Mouse (Mus musculus) cerebral cortex, adult 2 months (tissue): ENCODE data around the gene Pfdn2.

Source experiments
- WGBS: fragments of 180-500 bp; shearing (Covaris S2); methylation state at CpG from one replicate; pipeline ENCODE4 v1.1.7; 2018; 5-methylcytosine and 5-hydroxymethylcytosine counted together

The Pfdn2 gene

DNA sequence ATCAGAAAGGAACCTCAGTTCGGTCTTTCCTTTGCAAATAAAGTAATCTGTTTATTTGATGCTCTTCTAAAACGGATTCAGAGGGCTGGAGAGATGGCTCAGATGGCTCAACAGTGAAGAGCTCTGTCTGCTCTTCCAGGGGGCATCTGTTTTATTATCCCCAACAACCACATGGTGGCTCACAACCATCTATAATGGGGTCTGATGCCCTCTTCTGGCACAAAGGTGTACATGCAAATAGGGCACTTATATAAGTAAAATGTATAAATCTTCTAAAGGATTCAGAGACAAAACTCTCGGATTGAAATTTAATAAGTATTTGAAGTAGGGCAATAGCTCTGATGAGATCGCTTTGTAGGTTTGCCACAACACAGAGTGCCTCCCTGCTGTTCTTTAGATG is 13.0 kb downstream of the Pfdn2 start:
- 54% methylated on average over 4 of the region's 4 CpGs for WGBS

DNA sequence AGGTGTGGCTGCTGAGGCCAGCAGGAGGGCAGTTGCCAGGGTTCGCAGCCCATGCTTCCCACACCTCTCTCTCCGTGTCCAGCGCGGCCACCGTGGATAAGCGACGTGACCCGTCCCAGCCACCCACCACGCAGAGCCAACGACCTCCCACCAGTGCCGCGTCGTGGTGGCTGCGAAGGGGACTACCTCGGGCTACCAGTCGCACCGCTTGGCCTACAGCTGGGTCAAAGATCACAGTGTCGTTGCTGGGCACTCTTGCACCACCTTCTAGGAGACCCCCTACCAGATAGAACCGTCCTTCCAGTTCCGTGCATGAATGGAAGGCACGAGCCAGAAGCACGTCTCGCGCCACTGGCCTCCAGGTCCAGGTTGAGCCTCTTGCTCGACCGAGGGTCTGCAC is 14.8 kb downstream of the Pfdn2 start:
- 10% methylated on average over 26 of the region's 26 CpGs for WGBS

DNA sequence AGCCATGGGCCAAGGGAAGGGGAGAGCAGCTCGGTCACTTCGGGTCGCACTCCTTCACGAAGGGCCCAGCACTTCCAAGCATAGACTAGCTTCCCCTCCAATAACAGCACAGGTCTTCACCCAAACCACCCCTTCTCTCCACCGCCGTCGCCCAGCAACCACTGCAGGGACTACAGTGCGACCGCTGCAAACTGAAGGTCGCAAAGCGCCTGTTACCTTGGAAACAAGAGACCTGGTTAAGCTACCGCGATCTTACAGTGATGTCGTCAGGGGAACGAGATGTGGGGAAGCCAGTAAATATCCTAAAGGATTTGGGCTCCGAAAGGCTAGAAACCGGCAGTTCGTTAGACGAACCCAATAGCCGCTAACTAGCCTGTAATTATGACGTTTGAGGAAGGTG is 15.2 kb downstream of the Pfdn2 start, which contains the start of gene Klhdc9:
TSS of gene Klhdc9 (minus strand) at position 143 of the 400 bp plus-strand sequence.
- WGBS: 4% methylated on average over 21 of the region's 21 CpGs

DNA sequence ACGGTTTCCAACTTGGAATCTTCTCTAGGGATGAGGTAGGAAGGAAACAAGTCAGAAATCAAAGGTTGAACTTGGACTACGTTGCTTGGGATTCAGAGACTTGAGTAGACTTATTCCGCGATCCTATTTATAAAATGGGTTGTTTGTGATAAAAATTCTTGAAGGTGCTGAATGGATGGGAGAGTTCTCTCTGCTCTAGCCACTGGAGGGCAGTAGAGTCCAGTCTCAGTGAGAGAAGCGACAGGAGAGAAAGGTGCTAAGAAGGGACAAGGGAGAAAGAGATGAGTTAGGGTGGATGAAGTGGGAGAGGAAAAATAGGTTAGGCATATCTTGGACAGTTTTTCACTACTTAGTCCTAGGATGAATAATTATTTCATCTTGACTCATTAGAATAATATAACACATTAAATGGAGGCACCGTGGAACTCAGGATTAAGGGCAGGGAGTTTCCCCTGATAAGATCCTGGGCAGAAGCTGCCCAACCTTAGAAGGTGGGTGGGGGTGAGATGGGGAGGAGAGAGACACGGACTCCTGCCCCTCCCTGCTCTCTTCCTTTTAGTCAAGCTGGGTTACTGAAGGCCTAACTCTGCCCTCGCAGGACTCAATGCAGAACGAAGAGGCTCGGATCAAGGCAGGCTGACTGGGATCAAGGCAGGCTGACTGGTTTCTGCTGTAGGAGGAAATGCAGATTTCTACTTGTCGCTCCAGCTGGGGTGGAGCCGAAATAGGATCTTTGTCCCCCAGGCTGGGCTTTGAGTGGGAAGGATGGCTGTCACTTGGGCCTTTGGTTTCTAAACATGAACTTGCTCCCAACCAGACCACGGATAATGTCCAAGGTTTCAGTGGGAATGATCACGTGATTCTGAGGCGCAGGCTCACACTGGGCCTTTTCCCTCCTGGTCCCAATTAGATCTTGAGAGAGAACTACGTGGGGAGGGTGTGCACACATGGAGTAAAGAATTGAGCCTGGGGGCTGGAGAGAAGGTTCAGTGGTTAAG is 15.9 kb downstream of the Pfdn2 start:
- WGBS: 24% methylated on average over 16 of the region's 16 CpGs

DNA sequence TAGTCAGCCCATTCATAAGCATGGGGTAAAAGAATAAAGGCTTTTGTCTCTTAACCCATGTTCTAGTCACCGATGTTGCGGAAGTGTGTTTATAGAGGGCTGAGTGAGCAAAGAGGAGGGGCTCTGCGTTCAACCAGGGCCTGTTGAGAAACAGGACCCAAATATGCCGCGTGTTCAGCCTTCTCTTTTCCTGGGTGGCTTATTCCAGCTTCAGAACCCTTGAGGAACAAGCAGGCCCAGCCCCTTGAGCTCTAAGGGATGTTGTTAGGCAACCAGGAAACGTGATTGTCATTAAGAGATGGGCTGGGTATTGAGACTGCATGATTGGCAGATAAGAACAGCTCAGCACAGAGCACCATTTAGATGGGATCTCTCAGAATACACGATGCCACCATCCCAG is 20.5 kb downstream of the Pfdn2 start:
- WGBS: 64% methylated on average over 7 of the region's 7 CpGs

DNA sequence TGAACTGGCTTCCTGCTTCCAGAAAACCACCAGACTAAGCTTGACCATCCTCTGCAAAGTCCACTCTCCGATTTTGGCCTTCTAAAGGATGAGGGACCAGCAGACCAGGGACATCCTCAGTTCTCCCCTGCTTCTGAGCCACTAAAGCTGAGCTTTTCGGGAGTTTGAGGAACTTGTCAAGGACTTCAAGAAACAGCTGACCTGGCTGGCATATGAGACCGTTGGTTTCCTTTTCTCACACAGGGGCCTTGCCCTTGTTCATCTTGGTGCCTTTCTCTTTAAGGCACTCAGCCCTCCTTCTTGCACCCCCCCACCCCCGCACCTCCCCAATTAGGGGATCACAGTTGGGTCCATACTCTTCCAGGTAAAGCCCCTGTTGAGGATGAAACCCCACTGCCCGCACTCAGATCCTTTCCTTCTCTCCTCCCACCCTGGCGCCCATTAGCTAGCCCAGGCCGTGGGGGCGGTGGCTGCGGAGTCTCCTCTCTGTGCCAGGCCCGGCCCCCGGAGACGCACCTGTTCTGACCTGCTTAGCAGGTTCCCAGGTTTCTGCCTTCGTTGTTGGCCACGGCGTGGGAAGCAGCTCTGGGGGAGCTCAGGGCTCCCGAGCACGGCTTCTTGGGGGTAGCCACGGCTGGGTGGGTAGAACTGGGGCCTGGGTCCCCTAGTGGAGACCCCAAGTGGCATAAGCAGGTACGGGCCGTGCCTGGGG is 24.5 kb downstream of the Pfdn2 start, which contains the start of gene Nectin4:
TSS of gene Nectin4 (plus strand) at position 255 of the 712 bp plus-strand sequence.
- 45% methylated on average over 20 of the region's 20 CpGs for WGBS

DNA sequence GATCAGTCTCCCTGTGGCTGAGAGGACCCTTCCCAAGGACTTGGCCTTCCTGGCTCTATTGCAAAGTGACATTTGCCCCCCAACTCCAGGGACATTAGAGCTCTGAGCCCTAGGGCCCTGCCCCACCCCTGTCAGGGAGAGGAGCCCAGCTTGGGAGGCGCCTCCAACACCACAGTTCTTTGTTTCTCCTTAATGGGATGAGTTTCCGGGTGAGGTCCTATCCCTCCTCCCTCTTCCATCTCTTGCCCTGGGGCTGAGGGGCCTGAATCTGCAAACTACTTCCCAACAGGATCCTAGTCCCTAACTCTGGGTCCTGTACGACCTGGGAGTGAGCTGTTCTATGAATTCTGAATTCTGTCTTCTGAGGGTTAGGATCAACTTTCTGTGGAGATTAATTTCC is 27.4 kb downstream of the Pfdn2 start:
- WGBS: 82% methylated on average over 3 of the region's 3 CpGs

DNA sequence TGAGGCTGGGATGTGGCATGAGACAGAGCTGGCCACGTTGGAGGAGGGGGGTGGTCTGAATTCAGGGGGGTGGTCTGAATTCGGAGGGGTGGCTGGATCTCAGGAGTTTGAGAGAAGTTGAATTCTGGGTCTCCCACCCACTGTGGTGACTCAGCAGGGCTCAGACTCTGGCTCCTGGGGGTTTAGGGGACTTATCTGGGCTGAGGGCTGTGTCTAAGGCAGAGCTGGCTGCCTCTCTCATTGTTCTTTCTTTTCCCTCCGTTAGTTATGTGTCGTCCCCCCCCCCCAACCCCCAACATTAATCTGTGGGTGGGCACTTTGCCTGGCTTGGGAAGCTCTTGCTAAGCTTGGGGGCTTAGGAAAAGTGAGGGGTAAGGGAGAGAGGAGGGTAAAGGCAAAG is 28.5 kb downstream of the Pfdn2 start:
- 10% methylated on average over 4 of the region's 4 CpGs for WGBS

DNA sequence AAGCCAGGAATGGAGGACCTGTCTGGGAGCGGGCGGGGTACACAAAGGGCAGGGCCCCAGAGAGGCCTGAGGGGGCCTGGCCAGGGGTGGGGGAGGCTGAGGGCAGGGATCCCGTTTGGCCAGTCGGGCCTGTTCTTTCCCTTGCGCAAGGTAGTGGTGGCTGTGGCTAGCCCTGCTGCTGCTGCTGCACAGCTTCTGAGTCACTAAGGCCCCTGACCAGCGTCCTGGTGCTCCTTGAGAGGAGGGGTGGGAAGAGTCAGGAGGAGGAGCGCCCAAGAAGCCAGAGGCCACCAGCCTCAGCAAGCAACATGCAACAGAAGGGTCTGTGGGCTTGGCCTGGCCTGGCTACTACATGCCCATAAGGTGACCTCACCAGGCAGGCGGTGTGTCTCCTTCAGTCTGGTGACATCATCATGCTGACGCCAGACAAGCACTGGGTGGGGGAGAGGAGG is 30.2 kb downstream of the Pfdn2 start:
- 59% methylated on average over 9 of the region's 9 CpGs for WGBS

DNA sequence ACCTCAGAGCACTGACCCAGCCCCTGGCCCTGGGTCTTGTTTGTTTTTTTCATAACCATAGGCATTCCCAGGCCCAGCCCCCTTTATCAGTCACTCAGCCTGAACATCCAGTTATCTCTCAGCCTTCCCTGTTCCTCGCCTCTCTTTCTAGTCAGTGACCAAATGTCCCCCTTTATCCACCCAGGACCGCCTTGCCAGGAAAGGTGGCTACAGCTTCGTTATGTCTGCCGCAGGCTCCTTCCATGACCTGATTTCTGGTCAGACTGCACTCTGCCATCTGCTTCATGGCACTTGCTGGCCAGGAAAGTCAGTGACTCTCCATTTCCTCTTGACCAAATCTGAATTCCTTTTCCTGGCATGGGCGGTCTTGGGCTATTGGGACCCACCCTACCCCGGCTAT is 32.8 kb downstream of the Pfdn2 start:
- WGBS: 86% methylated on average over 6 of the region's 6 CpGs

DNA sequence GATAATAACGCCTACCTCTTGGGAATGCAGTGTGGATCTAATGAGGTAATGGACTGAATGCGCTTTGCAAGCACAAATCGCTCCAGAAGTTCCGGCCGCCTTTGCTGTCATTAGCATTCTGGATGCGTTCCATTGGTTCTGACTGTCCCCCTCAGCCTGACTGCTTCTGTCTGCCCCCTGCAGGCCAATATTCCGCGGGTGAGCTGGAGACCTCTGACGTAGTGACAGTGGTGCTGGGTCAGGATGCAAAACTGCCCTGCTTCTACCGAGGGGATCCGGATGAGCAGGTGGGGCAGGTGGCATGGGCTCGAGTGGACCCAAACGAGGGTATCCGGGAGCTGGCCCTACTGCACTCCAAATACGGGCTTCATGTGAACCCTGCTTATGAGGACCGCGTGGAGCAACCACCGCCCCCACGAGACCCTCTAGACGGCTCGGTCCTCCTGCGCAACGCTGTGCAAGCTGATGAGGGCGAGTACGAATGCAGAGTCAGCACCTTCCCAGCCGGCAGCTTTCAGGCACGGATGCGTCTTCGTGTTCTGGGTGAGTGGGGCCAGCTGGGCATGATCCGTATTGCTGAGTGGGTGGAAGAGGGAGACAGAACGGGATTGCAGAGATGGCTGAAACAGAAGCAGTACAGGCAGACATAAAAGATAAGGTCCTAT is 34.6 kb downstream of the Pfdn2 start:
- WGBS: 1% methylated on average over 31 of the region's 31 CpGs

DNA sequence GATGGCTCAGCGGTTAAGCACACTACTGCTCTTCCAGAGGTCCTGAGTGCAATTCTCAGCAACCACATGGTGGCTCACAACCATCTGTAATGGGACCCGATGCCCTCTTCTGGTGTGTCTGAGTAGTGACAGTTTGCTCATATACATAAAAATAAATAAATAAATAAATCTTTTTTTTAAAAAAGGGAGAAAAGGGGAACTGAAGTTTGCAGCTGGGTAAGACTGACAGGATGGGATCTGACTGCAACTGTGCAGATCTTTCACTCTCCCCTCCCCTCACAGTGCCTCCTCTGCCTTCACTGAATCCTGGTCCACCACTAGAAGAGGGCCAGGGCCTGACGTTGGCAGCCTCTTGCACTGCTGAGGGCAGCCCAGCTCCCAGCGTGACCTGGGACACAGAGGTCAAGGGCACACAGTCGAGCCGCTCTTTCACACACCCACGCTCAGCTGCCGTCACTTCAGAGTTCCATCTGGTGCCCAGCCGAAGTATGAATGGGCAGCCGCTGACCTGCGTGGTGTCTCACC is 36.7 kb downstream of the Pfdn2 start:
- WGBS: 86% methylated on average over 11 of the region's 11 CpGs

DNA sequence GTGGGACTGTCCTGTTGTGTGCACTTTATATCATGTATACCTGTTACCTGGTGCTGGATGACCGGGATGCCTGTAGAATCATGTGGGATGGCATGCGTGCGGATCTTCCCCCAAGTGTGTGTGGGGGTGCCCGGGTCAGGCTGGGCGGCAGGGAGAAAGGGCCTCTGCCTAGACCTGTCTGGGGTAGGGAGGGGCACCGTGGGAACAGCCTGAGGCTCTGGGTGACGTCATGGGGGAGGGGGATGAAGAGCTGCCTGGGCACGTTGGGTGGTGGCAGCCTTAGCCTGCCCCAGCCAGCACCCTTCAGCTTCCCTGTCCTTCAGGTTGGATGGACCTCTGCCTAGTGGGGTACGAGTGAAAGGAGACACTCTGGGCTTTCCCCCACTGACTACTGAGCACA is 38.9 kb downstream of the Pfdn2 start:
- whole genome bisulfite sequencing: 64% methylated on average over 9 of the region's 9 CpGs

DNA sequence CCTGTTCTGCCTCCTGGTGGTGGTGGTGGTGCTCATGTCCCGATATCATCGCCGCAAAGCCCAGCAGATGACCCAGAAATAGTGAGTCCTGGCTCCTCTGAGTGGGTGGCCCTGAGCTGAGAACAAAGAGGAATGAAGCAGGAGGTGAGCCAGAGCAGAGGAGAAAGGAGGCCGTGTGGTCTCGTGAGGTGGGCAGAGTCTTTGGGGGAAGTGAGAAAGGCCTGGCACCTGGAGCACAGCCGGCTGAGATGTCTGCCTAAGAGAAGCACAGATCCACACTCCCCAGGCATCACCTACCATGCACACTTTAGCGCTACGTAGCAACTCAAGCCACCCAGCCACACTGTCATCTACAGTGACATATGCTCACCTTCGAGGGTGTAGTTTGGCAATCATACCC is 39.7 kb downstream of the Pfdn2 start:
- WGBS: 60% methylated on average over 9 of the region's 9 CpGs

DNA sequence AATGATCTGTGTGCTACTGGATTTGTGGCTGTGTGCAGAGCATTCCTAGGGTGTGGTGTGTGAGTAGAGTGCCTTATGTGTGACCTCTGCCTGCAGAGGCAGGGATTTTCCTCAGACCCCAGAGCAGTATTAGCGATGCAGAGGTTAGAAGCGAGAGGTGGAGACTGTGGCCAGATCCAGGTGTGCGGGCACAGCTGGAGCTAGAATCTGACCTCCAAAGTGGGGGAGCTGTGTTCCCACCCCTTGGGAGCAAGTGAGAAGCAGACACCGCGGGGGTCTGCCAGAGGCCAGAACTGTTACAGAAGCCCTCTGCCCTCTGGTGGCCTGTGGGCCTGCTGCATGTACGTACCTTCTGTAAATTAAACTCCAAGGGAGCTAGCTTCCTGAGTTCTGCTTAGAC is 41.6 kb downstream of the Pfdn2 start:
- 59% methylated on average over 6 of the region's 6 CpGs for WGBS

DNA sequence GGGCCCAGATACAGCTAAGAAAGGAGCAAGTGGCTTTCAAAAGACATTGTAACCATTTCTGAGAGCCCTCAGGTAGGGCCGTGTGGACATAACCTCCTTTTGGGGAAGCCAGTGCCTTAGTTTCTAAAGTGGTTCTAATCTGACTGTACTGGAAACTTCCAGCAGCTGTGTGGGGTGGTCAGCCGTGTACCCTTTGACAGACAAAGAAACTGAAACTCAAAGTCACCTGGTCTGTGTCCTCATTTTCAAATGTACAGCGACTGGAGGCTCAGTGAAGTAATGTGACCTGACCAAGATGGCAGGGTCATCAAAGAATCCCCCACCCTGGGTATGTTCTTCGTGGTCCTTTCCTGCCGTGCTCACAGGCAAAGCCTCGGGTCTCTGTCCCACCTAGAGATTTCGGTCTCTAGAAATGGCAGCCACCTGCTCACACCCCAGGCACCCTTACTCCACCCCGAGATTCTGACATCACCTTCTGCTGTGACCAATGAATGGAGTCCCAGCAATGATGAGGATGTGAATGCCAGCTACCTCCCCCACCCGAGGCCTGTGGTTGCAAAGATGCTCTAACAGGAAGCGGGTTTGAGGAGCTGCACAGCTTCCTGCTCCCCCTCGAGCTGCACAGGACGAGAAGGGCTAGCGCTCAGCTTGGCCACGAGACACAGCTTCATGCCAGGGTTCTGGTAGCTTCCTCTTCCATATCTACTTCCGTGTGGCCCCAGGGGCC is 43.1 kb downstream of the Pfdn2 start, which contains the start of gene Arhgap30:
TSS of gene Arhgap30 (plus strand) at position 579 of the 727 bp plus-strand sequence.
- 79% methylated on average over 15 of the region's 15 CpGs for WGBS

DNA sequence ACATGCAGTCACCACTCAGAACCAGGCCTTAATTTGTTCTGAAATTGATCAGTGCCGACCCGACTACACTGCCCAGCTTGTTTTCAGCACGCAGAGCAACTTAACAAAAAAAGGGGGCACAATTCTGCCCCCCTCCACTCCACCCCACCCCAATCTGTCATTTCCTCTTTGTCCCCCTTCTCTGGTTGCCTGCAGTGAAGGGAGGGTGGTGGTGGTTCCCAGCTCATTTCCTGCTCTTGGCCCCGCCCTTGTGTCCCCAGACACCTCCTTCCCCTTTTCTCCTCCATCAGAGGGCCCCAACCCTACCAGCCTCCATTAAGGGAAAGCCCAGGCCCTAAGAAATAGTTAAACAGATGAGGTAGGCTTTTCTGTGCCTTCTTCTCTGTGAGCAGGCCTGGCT is 44.6 kb downstream of the Pfdn2 start:
- WGBS: 86% methylated on average over 4 of the region's 4 CpGs

DNA sequence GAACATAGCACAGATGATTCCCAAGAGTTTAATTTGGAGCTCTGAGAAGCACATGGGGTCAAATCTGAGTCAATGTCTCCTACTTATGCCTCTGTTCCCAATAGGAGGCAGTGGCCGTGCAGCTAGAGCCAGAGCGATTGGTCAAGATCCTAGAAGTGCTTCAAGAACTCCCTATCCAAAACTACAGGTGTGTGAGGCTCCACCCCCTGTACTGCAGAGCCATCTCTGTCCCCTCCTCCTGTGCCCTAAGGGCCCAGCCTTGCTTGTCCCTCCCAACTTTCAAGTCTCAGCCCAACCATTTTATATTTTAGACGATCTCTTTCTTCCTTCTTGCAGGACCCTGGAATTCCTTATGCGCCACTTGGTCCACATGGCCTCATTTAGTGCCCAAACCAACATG is 56.4 kb downstream of the Pfdn2 start:
- WGBS: 86% methylated on average over 4 of the region's 4 CpGs

DNA sequence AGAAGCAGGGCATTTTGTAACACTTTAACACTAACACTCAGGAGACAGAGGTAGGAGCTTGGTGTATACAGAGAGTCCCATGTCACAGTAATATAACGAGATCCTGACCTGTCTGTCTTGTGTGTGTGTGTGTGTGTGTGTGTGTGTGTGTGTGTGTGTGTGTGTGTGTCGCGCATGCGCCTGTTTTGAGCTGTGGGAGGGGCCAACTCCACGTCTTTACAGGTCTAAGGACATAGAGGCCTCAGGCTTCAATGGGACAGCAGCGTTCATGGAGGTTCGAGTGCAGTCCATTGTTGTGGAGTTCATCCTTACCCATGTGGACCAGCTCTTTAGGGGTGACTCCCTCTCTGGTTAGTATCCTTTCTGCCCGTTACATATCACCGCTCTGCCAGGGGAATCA is 57.5 kb downstream of the Pfdn2 start:
- WGBS: 84% methylated on average over 9 of the region's 9 CpGs

DNA sequence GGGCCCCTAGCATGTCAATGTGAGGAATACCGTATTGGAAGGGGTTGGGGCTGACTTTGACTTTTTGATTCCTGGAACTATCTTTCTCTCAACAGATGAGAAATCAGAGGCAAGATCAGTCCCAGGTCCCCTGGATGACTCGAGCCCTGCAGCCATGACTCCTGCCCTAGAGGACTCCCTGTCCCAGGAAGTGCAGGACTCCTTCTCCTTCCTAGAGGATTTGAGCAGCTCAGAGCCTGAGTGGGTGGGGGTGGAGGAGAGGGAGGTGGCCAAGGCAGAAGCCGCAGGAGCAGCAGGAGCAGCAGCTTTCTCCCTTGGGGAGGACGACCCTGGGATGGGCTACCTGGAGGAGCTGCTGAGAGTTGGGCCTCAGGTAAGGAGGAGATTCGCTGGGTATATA is 61.8 kb downstream of the Pfdn2 start:
- WGBS: 79% methylated on average over 5 of the region's 5 CpGs
